Mouse (Mus musculus) myocyte (in vitro differentiated cells): ENCODE measurements around the gene Ly6g6e. TPM values are rescaled to one million over a fixed set of nuclear protein-coding genes. Genes with fewer than 3 reads are reported as not detected.
"Not testable (repeated sequence)": the region's sequence is repeated elsewhere in the genome, so short reads cannot be mapped to it uniquely, and the experiment has no call there.

Experiments
- H3K27me3 ChIP-seq: one replicate; pipeline ENCODE4 v1.6.1; 2011; ENCODE audit not compliant: control insufficient read depth, insufficient read depth, insufficient read length
- H3K36me3 ChIP-seq: one replicate; pipeline ENCODE4 v1.6.1; 2011; ENCODE audit not compliant: control insufficient read depth, insufficient read depth
- H3K4me2 ChIP-seq: one replicate; pipeline ENCODE4 v1.6.1; 2011; ENCODE audit warnings: low read depth, control low read depth
- H3K4me3 ChIP-seq: one replicate; pipeline ENCODE4 v1.5.1; 2011; ENCODE audit warnings: mild to moderate bottlenecking, control low read depth, moderate library complexity
- H3K79me2 ChIP-seq: one replicate; pipeline ENCODE4 v1.6.1; 2011; ENCODE audit not compliant: control insufficient read depth, insufficient read depth
- H3ac ChIP-seq: one replicate; pipeline ENCODE4 v1.6.1; 2011; ENCODE audit not compliant: control insufficient read depth, insufficient read length
- CEBPB ChIP-seq: IDR thresholded peaks from 2 replicates; pipeline ENCODE4 v1.6.1; 2011; ENCODE audit warnings: mild to moderate bottlenecking, moderate library complexity; ENCODE audit not compliant: poor library complexity, insufficient read depth, severe bottlenecking
- E2F4 ChIP-seq: IDR thresholded peaks from one replicate; pipeline ENCODE4 v1.6.1; 2011; ENCODE audit warnings: mild to moderate bottlenecking, control low read depth, moderate library complexity; ENCODE audit not compliant: insufficient read depth
- MAX ChIP-seq: IDR thresholded peaks from one replicate; pipeline ENCODE4 v1.6.1; 2011; ENCODE audit warnings: low read depth, mild to moderate bottlenecking, control low read depth
- MYOD1 ChIP-seq, 3 experiments: IDR thresholded peaks; one replicate each; pipeline ENCODE4 v1.6.1; 2011; ENCODE audit warnings: control low read depth in 2 of 3, low read depth in 2 of 3, mild to moderate bottlenecking in 2 of 3, moderate library complexity in 1 of 3; ENCODE audit not compliant: insufficient read length in 2 of 3, control insufficient read depth in 1 of 3
- MYOG ChIP-seq, 3 experiments: IDR thresholded peaks; one replicate each; pipeline ENCODE4 v1.6.1; 2011; ENCODE audit warnings: control low read depth in 2 of 3, low read depth in 2 of 3, mild to moderate bottlenecking in 2 of 3; ENCODE audit not compliant: insufficient read length in 2 of 3, control insufficient read depth in 1 of 3, insufficient read depth in 1 of 3
- POLR2A ChIP-seq: IDR thresholded peaks from one replicate; pipeline ENCODE4 v1.6.1; 2011; ENCODE audit warnings: low read depth, mild to moderate bottlenecking, control low read depth, moderate library complexity; ENCODE audit not compliant: insufficient read length
- POLR2AphosphoS2 ChIP-seq: IDR thresholded peaks from one replicate; pipeline ENCODE4 v1.6.1; 2011; ENCODE audit warnings: low read depth, control low read depth; ENCODE audit not compliant: insufficient read length
- REST ChIP-seq: IDR thresholded peaks from one replicate; pipeline ENCODE4 v1.6.1; 2011; ENCODE audit warnings: mild to moderate bottlenecking, control low read depth, moderate library complexity; ENCODE audit not compliant: insufficient read depth, insufficient read length
- SRF ChIP-seq: IDR thresholded peaks from one replicate; pipeline ENCODE4 v1.6.1; 2011; ENCODE audit warnings: low read depth; ENCODE audit not compliant: control insufficient read depth, insufficient read length
- TCF12 ChIP-seq: IDR thresholded peaks from one replicate; pipeline ENCODE4 v1.6.1; 2011; ENCODE audit warnings: mild to moderate bottlenecking, control low read depth; ENCODE audit not compliant: poor library complexity, insufficient read depth, severe bottlenecking
- TCF3 ChIP-seq: IDR thresholded peaks from one replicate; pipeline ENCODE4 v1.6.1; 2011; ENCODE audit warnings: low read depth, control low read depth; ENCODE audit not compliant: insufficient read length
- USF1 ChIP-seq: IDR thresholded peaks from one replicate; pipeline ENCODE4 v1.6.1; 2011; ENCODE audit warnings: low read depth, mild to moderate bottlenecking, control low read depth, moderate library complexity
- polyA plus RNA-seq: library from polyadenylated mRNA; unstranded; fragments of >200 nt; fragmentation: generic; extraction: Trizol; gene quantifications from one replicate; pipeline ENCODE4 v1.2.1, GENCODE M21; 2012; ENCODE audit warnings: missing spikeins

Gene Ly6g6e
- polyA plus RNA-seq, 1 experiment, result not detected

DNA sequence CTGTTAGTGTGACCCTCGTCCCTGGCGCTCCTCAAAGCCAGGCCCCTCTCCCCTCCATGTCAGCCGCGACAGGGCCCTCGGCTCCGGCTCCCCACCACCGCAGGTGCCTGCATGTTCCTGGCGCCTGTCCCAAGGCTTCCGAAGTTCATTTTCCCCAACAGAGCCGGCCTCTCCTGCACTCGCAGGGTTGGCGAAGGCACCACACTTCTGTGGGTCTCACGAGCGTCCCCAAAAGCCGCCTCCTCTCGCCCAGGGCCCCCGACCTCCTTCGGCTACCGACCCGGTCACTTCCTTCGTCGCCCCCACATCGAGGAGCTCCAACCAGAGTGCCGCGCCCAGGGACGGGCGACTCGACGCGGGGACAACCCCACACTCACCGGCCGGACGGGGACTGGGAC is 44.0 kb downstream of the Ly6g6e start:
- no peaks in the 10 kb centered on the region for H3K27me3 ChIP-seq
- H3K79me2 ChIP-seq, result peaks cover 30% of the 10 kb centered on the region
- H3K4me2 ChIP-seq, result peak overlapping the region; percentile 97
- peak overlapping the region; percentile 97 for H3K4me3 ChIP-seq
- H3K36me3 ChIP-seq, result peaks cover 7% of the 10 kb centered on the region
- TF ChIP-seq CEBPB (no peak), E2F4 (no peak), MYOG (IDR thresholded peaks at IDR 0.05; ENCODE audit: control insufficient read depth in 1 of 3, insufficient read depth in 1 of 3, insufficient read length in 2 of 3, low read depth in 2 of 3) (no peak), REST (no peak), POLR2AphosphoS2 (no peak)
- H3ac ChIP-seq, result peak overlapping the region; percentile 66

DNA sequence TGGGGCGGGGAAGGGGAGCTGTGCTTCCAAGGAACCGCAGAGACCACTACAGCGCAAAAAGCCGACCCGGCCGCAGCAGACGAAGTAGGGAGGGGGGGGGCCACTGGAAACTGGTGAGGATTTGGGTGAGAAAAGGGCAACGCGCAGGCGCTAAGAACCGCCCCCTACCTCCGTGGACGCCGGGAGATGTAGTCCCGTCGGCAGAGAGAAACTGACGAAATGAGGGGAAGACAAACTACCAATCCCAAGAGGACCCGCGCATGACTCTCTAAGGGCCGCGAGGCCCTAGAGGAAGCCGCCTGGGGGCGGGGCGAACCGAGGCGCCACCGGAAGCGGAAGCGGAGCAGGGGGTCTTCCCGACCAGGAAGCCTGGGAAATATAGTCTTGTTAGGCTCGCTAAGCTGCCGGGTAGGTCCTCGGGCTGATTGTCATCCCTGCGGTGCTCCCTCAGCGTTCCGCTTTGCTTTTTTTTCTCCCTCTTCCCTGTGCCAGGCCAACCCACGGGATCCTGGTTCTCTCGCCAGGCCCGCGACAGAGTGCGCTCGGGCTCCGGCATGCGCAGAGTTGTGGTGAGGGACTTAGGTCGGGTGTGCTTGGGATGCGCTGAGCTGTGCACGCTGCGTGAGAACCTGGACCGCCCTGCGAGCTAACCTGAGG is 44.6 kb downstream of the Ly6g6e start, which contains the start of gene Gpank1:
TSS of gene Gpank1 (plus strand) at position 313 of the 657 bp plus-strand sequence.
- Histone ChIP-seq H3K36me3 (peaks cover 7% of the 10 kb centered on the region), H3K4me2 (peak within 1 kb of the TSS; percentile 97), H3ac (peak within 1 kb of the TSS; percentile 66), H3K4me3 (peak within 1 kb of the TSS; percentile 97), H3K27me3 (no peaks in the 10 kb centered on the region), H3K79me2 (peaks cover 30% of the 10 kb centered on the region)
- no peak for TF ChIP-seq MAX
- peak; percentile 38 for TF ChIP-seq SRF
- no peak for TF ChIP-seq MYOG (IDR thresholded peaks at IDR 0.05; ENCODE audit: control insufficient read depth in 1 of 3, insufficient read depth in 1 of 3, insufficient read length in 2 of 3, low read depth in 2 of 3)
- TF ChIP-seq REST, result no peak
- peak; percentile 51 for TF ChIP-seq POLR2A
- TF ChIP-seq MYOD1 (IDR thresholded peaks at IDR 0.05; ENCODE audit: control insufficient read depth in 1 of 3, insufficient read length in 2 of 3, low read depth in 2 of 3), result no peak
- no peak for TF ChIP-seq TCF12
- TF ChIP-seq POLR2AphosphoS2, result peak; percentile 41

DNA sequence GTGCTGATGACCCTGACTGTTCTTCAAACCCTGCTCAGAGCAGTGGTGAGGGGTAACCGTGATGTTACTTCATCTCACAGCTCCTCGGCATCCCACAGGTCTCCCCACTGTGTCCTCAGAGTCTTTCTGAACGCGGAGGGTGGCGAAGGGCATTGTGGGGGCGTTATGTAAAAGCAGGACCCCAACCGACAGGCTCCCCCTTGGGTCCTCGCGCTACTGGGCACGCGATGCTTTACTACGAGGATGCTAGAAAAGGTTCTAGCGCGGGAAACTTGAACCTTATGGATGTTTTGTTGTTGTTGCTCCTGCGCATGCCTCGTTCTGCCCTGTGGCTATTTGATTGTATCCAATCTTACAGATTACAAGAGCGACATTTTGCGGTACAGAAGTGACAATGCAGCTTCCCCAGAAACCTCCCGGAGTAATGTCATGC is 45.2 kb downstream of the Ly6g6e start, which contains the start of gene Csnk2b:
TSS of gene Csnk2b (minus strand) at position 183 of the 433 bp plus-strand sequence.
- Histone ChIP-seq H3K36me3 (peaks cover 7% of the 10 kb centered on the region), H3K79me2 (peaks cover 36% of the 10 kb centered on the region), H3K4me2 (peak within 1 kb of the TSS; percentile 97), H3ac (peak within 1 kb of the TSS; percentile 66), H3K4me3 (peak within 1 kb of the TSS; percentile 97), H3K27me3 (no peaks in the 10 kb centered on the region)
- no peak for TF ChIP-seq MYOG (IDR thresholded peaks at IDR 0.05; ENCODE audit: control insufficient read depth in 1 of 3, insufficient read depth in 1 of 3, insufficient read length in 2 of 3, low read depth in 2 of 3)
- TF ChIP-seq USF1, result no peak
- TF ChIP-seq POLR2A, result no peak
- TF ChIP-seq TCF3, result no peak
- TF ChIP-seq CEBPB, result no peak
- no peak for TF ChIP-seq SRF
- TF ChIP-seq E2F4, result peak; percentile 74
- no peak for TF ChIP-seq REST
- no peak for TF ChIP-seq MAX

DNA sequence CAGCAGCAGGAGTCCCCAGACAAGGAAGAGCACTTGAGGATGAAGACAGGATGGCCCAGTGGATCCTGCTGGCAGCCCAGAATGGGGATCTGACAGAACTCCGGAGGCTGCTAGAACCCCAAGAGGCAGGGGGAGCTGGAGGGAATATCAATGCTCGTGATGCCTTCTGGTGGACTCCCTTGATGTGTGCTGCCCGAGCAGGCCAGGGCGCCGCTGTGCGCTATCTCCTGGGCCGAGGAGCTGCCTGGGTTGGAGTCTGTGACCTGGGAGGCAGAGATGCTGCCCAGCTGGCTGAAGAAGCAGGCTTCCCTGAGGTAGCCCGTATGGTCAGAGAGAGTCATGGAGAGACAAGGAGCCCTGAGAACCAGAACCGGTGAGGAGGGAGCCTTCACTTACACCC is 46.6 kb downstream of the Ly6g6e start:
- H3K4me2 ChIP-seq, H3K36me3 ChIP-seq, H3K4me3 ChIP-seq, H3ac ChIP-seq, H3K27me3 ChIP-seq: not testable (repeated sequence)
- peaks cover 50% of the 10 kb centered on the region for H3K79me2 ChIP-seq

DNA sequence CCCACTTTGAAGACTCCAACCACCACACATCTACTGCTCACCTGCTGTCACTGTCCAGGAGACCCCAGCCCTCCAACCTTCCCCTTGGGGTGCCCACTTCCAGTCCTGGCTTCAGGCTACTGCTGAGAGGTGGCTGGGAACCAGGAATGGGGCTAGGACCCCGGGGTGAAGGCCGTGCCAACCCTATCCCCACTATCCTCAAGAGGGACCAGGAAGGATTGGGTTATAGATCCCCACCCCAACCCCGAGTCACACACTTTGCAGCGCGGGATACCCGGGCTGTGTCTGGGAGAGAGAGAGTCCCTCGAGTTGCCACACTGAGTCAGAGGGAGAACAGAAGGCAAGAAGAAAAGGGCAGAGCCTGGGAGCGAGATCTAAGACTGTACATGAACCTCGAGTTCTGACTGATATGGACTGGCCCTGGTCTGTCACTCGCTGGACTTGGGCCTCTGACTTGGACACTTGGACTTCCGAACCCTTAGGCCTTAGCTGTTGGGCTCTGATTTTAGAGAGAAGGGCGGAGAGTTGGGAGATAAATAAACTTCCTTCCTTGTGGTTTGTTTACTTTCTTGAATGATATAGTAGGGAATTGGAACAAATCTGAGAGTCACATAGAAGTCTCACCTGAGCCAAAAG is 47.7 kb downstream of the Ly6g6e start:
- not testable (repeated sequence) for H3K4me3 ChIP-seq, H3K36me3 ChIP-seq, H3K27me3 ChIP-seq, H3ac ChIP-seq, H3K4me2 ChIP-seq
- peaks cover 52% of the 10 kb centered on the region for H3K79me2 ChIP-seq
